Mouse (Mus musculus) brain, embryonic 14.5 days (tissue): ENCODE data around the gene Milr1.
"Not testable (repeated sequence)": the region's sequence is repeated elsewhere in the genome, so short reads cannot be mapped to it uniquely, and the experiment has no call there.

Source experiments
- CTCF ChIP-seq: fragments of 200-500 bp; IDR thresholded peaks from 2 replicates; pipeline ENCODE4 v1.5.1; 2012; ENCODE audit warnings: inconsistent platforms, mild to moderate bottlenecking, moderate library complexity, borderline replicate concordance; ENCODE audit not compliant: insufficient read depth, insufficient read length; ENCODE audit errors: extremely low read depth
- POLR2A ChIP-seq: fragments of 200-500 bp; IDR thresholded peaks from 2 replicates; pipeline ENCODE4 v1.6.1; 2012; ENCODE audit warnings: mild to moderate bottlenecking, inconsistent platforms, borderline replicate concordance; ENCODE audit not compliant: poor library complexity, insufficient read depth, insufficient read length, severe bottlenecking; ENCODE audit errors: extremely low read depth

DNA sequence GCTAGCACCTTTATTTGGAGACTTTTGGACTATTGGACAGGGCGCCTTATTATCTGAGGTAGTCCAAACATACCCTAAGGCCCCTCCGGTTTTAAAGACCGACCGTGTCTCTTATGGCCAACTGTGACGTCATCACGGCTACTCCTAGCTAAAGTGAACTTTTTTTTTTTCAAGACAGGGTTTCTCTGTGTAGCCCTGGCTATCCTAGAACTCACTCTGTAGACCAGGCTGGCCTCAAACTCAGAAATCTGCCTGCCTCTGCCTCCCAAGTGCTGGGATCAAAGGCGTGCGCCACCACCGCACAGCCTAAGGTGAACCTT lies 26.1 kb upstream of the Milr1 start:
- not testable (repeated sequence) for TF ChIP-seq POLR2A, CTCF
